Mouse (Mus musculus): ENCODE measurements around the gene Myo1f. TPM values are rescaled to one million over a fixed set of nuclear protein-coding genes. Genes with fewer than 3 reads are reported as not detected.
"Not testable (repeated sequence)": the region's sequence is repeated elsewhere in the genome, so short reads cannot be mapped to it uniquely, and the experiment has no call there.

The Myo1f gene
- total RNA-seq, 2 experiments from 2014 or later, result 1.5 to 1.6 TPM

GRCm38 (mm10) chr17:33566182-33566581, 10.7 kb downstream of the Myo1f start:
- no peak for DNase-seq (ENCODE audit: low spot score in 2 of 2)

- DNase-seq (ENCODE audit: low spot score in 2 of 2), result no peak
Measured at GRCm38 (mm10) chr17:33584061-33584460, 28.6 kb downstream of the Myo1f start.

DNA sequence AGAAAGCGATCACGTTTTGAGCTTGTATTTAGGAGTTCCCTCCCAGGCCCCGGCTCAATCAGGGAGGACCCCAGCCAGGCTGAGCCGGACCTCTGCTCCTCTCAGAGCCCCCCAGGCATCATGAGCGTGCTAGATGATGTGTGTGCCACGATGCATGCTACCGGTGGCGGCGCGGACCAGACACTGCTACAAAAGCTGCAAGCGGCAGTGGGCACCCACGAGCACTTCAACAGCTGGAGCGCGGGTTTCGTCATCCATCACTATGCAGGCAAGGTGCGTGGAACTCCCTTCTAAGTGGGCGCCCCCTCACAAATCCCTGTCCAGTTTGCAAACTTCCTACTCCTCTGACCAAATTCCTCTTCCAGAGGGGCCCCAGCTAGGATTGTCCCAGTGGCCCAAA, 30.5 kb downstream of the Myo1f start:
- no peak for DNase-seq (ENCODE audit: low spot score in 2 of 2)

DNA sequence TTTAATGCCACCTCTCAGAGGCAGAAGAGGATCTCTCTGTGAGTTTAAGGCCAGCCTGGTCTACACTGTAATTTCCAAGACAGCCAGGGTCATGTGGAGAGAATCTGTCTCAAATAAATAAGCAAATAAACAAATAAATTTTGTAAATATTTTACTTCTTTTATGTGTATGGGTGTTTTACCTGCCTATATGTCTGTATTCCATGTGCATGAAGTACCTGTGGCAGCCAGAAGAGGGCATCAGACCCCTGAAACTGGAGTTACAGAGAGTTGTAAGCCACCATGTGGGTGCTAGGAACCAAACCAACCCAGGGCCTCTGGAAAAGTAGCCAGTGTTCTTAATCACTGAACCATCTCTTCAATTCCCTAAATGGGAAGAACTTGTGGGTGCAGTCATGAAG, 41.8 kb downstream of the Myo1f start:
- DNase-seq (ENCODE audit: low spot score in 2 of 2), result no peak

- DNase-seq (ENCODE audit: low spot score in 2 of 2), result no peak
Measured at GRCm38 (mm10) chr17:33598506-33598905, 43.0 kb downstream of the Myo1f start.

DNA sequence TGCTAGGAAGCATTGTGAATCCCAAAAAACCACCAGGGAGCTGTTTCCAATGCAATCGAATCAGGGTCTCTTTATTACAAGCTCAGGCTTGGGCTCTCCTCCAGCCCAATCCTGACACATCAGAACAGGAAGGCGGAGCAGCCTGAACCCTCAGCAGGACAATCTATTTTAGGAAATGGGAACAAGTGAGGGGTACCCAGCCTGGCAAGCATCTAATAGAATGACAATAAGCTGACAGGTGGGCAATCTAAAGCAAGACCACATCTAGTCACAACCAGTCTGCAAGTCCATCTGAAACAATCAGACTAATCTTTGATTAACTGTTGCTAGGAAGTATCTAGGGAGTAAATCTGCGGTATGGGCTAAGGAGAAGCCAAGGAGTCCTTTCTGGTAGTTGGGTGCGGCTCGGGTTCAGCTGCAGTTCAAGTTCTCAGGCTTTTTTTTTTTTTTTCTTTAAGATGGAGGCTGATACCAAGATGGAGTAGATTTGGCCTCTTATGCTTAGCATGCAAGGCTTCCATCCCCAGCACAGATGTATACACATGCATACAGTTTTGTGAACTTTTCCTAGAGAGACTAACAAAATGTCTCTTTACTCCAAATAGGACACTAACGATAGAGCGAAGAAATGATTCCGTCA, 44.4 kb downstream of the Myo1f start:
- DNase-seq (ENCODE audit: low spot score in 2 of 2), result no peak

- no peak for DNase-seq (ENCODE audit: low spot score in 2 of 2)
Measured at GRCm38 (mm10) chr17:33600831-33601230, 45.3 kb downstream of the Myo1f start.

DNA sequence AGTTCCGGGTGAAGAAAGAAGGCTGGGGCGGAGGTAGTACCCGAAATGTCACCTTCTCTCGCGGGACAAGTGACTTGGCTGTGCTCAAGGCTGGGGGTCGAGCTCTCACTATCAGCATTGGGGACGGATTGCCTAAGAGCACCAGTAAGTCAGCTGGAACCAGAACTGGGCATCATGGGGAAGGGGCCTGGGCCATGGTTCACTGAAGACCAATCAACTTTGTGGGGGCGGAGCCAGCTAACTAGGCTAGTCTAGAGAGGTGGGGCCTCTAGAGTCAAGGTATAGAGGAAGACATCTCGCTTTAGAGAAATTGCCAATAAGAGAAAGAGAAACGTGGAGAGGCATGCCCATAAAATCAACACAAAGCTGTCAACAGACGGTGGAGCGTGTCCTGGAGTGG, 46.4 kb downstream of the Myo1f start:
- DNase-seq (ENCODE audit: low spot score in 2 of 2), result no peak

DNA sequence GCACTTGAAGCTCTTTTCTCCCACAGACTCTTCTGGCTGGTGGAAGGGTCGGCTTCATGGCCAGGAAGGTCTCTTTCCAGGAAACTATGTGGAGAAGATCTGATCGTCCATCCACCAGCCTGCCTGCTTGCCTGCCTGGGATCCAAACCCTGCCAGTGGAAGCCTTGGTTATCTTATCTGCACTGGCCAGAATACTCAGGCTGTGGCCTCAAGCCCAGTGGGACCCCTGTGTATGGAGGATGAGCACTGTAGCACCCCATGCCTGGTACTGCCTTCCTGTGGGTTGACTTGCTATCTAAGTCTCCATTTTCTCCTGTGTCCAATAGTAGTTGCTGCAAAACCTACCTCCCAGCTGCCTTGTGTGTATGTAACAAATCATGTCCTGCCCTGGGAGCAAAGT, 51.8 kb downstream of the Myo1f start:
- DNase-seq (ENCODE audit: low spot score in 2 of 2), result no peak

DNA sequence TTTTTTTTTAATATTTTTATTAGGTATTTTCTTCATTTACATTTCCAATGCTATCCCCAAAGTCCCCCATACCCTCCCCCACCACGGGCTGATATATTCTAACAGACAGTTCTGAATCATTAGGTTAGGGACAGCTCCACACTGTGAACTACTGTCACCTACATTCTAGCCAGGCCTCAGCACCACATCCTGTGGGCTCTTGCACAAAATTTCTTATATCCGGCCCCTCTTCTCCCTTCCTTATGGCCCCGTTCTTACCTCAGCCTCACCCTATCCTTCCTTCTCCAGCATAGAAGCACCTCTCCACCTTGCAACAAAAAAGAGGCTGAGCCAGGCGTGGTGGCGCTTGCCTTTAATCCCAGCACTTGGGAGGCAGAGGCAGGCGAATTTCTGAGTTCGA, 55.0 kb downstream of the Myo1f start:
- no peak for DNase-seq (ENCODE audit: low spot score in 2 of 2)

- DNase-seq (ENCODE audit: low spot score in 2 of 2), result not testable (repeated sequence)
Measured at GRCm38 (mm10) chr17:33613726-33614125, 58.2 kb downstream of the Myo1f start.

- DNase-seq (ENCODE audit: low spot score in 2 of 2), result no peak
Measured at GRCm38 (mm10) chr17:33627281-33627680, 71.8 kb downstream of the Myo1f start.

GRCm38 (mm10) chr17:33628621-33629486, 73.3 kb downstream of the Myo1f start, which contains the start of gene Zfp414:
Gene Zfp414, plus strand, starts transcription at chr17:33629090.
- peak; percentile 88 to 92 for DNase-seq (ENCODE audit: low spot score in 2 of 2)

DNA sequence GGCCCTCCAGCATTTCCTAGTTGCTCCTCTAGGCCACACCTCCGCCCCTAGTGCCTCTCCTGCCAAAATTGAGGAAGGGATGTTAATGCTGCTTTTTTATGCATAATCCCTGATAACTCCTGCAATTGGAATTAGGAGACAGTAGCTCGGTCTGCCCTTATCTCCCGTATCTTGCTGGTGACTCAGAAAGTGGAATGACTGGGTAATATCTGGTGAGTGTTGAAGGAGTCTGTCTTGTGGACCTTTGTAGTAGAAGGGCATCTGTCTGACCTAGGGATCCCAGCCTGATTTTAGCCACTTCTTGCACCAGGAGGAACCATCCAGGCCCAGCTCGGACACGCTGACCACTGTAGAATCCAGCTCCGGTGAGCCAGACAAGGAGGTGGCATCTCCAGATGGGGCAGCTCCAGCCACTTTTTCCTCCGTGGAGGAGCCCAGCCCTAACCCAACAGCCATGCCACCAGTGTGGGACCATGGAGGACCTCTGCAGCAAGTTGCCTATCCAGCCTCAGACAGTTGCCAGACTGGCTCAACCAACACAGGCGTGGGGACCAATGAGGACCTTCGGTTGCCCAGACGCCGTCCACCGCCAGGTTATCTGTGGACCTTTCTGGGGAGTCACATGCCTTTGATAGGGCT, 74.1 kb downstream of the Myo1f start:
- DNase-seq (ENCODE audit: low spot score in 2 of 2), result peak in 1 of 2 experiments; percentile 26

GRCm38 (mm10) chr17:33630171-33630895, 74.8 kb downstream of the Myo1f start:
- peak in 1 of 2 experiments; percentile 14 for DNase-seq (ENCODE audit: low spot score in 2 of 2)

DNA sequence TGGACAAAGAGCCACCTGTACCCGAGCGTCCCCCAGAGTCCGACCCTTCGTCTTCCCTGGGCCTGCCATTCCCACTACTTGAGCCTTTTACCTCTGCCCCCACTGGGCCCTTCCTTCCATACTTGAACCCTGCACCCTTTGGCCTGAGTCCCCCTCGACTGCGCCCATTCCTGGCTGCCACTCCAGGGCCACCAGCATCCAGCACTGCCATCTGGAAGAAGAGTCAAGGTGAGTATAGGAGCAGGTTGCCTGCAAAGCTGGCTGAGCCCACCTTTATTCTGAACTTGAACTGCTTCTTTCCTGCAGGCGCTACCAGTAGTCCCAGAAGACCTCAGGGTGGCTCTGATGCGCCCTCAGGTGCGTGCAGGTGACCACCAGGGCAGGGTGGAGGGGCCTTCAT, 75.7 kb downstream of the Myo1f start:
- DNase-seq (ENCODE audit: low spot score in 2 of 2), result peak in 1 of 2 experiments; percentile 19

DNA sequence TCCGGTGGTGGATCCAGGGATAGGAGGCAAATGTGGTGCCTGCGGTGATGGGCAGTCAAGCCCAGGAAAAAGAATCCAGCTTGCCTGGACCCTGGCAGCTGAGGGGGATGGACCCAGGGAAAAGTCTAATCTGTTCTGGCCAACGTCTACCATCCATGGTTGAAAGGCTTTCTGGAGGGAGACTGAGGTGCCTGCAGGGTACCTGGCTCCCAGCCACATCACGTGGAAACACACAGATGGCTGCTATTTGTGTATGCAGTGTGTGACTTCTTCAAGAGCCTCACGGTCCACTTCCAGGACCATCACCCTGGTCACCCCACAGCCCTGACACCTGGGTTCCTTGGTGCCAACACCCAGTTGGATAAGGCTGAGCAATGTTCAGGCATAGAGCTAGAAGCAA, 76.3 kb downstream of the Myo1f start:
- peak in 1 of 2 experiments; percentile 35 for DNase-seq (ENCODE audit: low spot score in 2 of 2)

DNA sequence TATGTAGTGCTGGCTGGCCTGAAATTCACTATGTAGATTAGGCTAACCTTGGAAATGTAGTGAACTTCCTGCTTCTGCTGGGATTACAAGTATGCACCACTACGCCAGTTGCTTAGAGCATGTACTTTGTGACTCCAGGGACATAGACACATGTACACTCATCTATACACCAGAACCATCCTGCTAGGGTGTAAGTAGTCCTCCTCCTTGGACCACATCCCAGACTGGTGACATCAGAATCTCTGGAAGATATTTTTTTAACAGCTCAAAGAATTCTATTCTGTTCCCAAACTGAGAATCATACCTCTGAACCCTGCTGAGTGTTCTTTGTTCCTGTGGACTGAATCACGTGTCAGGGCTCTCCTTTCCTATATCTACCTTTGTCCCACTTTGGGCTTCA, 81.5 kb downstream of the Myo1f start:
- DNase-seq (ENCODE audit: low spot score in 2 of 2), result peak in 1 of 2 experiments; percentile 18

DNA sequence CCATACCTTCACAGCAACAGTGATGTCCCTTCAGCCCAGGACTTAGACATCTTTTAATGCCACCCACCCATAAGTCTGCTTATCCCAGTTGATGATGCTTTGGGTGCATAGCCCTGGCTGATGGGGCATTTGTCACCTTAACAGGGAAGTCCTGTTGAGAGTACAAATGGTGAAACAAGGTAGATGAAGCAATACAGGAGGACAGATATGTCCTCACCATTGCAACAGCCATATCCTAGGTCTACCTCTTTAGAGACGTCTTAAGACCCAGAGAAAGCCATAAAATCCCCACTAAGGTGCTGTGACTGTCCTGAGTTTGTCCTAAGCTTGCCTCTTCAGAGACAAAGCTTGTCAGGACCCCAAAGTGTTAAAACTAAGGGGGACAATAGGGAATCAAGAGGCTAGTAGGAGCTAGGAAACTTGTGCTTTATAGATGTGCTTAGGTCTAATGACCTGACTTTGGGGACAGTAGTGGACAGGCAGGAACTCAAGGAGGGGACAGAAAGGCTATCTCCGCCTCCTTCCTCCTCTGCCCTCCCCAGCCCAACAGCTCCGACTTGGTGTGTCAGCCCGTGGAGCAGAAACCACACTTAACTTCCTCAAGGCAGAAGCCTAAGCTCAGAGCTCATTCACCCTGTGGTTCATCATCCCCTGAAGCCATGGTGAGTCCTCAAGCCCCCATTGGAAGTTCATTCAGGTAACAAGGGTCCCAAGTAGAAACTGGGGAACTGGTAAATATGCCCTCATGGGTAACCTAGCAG, 82.2 kb downstream of the Myo1f start, which contains the start of gene Pram1:
Gene Pram1, plus strand, starts transcription at position 541 of the 761 bp plus-strand sequence.
- peak in 1 of 2 experiments; percentile 10 for DNase-seq (ENCODE audit: low spot score in 2 of 2)

DNA sequence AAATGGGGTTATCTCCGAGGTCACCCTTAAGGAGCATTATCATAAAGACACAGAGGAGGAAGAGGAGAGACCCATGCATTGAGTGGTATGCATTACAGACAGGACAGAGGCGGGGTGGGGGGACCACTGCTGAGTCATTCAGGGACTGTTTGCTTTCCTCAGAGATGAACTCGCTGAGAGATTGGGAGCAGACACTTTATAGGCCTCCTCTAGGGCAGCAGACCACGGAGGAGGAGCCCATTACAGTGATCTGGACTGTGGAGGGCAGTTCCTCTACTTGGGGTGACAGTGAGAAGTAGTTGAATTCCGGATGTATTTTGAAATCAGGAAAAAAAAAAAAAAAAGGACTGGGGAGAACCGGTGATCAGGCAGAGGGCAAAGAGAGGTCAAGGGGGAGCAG, 84.2 kb downstream of the Myo1f start:
- no peak for DNase-seq (ENCODE audit: low spot score in 2 of 2)
